Mouse (Mus musculus): ENCODE data around the gene Gjb4. TPM values are rescaled to one million over a fixed set of nuclear protein-coding genes. Genes with fewer than 3 reads are reported as not detected.

The Gjb4 gene
- total and polyA plus RNA-seq, 2 experiments from 2014 or later: not detected

DNA sequence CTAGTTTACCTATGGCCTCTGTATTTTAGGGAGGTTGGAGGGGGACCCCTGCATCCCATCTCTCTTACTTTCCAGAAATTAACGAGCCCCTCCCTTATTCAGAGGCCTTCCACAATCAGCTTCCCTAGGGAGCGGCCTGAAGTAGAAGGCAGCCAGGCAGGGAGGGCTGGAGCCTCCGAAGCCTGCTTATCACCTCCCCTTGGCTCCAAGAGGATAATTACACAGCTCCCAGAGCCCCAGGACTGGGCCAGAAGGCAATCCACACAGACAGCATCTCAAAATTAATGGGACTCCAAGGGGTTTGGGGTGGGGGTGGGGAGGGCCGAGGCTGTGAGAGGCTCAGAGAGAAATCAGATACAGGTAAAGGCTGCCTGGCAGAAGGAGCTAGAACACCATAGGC lies 12.0 kb upstream of the Gjb4 start:
- H3K9ac ChIP-seq (replicated peaks; ENCODE audit: low read length): no peak overlapping the region
- 18% methylated on average over 4 of the region's 4 CpGs for WGBS

DNA sequence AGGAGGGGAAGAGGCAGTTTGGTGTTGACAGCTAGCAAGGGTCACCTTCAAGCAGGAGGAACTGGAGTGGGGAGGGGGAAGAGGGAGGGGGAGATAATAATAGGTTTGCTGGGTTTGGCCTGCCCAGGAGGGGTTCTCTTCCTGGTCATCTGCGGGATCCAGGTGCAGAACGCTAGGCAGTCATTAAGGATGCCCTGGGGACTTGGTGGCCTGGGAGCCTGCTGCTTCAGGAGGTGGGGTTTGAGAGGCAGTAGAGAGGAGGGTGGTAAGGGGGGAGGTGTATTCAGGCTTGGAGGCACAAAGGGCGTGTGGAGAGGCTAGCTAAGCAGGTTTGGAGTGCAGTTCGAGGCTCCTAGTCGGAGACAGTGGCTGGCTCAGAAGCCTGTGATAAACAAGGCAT lies 11.6 kb upstream of the Gjb4 start:
- Histone ChIP-seq H3K27me3 (ENCODE audit: insufficient read depth, low read length) (no peaks in the 10 kb centered on the region), H3K9me3 (ENCODE audit: low read length) (no peaks in the 10 kb centered on the region), H3K4me1 (ENCODE audit: insufficient read depth, low read length) (no peaks in the 10 kb centered on the region; the same call in 1 of the 2 replicates), H3K4me2 (ENCODE audit: low read depth, low read length) (no peak overlapping the region), H3K9ac (replicated peaks; ENCODE audit: low read length) (no peak overlapping the region), H3K4me3 (ENCODE audit: low read length) (no peak overlapping the region), H3K36me3 (ENCODE audit: insufficient read depth, low read length) (no peaks in the 10 kb centered on the region), H3K27ac (no peak overlapping the region)
- ATAC-seq (no peak), DNase-seq (ENCODE audit: low spot score) (no peak)
- 23% methylated on average over 5 of the region's 5 CpGs for WGBS
- TF ChIP-seq CTCF (IDR thresholded peaks at IDR 0.05; ENCODE audit: low read depth): no peak

More for the DNA sequence above, 12.0 kb upstream of the Gjb4 start:
- no peak overlapping the region for H3K27ac ChIP-seq
- H3K27me3 ChIP-seq (ENCODE audit: insufficient read depth, low read length): no peaks in the 10 kb centered on the region
- no peak for ATAC-seq
- no peaks in the 10 kb centered on the region for H3K9me3 ChIP-seq (ENCODE audit: low read length)
- TF ChIP-seq CTCF (IDR thresholded peaks at IDR 0.05; ENCODE audit: low read depth): no peak
- no peak for DNase-seq (ENCODE audit: low spot score)
- no peak overlapping the region for H3K4me2 ChIP-seq (ENCODE audit: low read depth, low read length)
- no peaks in the 10 kb centered on the region for H3K36me3 ChIP-seq (ENCODE audit: insufficient read depth, low read length)
- H3K4me1 ChIP-seq (ENCODE audit: insufficient read depth, low read length): no peaks in the 10 kb centered on the region; the same call in 1 of the 2 replicates
- H3K4me3 ChIP-seq (ENCODE audit: low read length): no peak overlapping the region

DNA sequence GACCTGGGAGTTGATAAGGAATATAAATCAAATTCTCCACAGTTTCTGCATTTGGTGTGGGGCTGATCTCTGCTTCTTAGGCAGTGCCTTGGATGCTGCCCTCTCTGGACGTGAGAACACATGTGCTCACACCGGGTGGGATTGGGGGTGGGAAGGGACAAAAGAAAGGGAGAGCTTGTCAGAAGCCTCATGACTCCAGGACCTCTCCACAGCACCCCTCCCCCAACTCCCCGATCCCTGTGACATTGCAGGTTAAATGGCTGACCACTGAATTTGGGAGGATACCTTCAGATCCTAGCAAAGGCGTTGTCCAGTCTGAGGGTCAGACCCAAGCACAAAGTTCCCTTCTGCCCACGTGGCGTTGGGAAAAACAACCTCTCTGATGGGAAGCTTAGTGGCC lies 10.6 kb upstream of the Gjb4 start:
- WGBS: 64% methylated on average over 6 of the region's 6 CpGs
- no peak overlapping the region for H3K9ac ChIP-seq (replicated peaks; ENCODE audit: low read length)
- H3K36me3 ChIP-seq (ENCODE audit: insufficient read depth, low read length): no peaks in the 10 kb centered on the region
- TF ChIP-seq CTCF (IDR thresholded peaks at IDR 0.05; ENCODE audit: low read depth): no peak
- H3K4me2 ChIP-seq (ENCODE audit: low read depth, low read length): no peak overlapping the region
- H3K9me3 ChIP-seq (ENCODE audit: low read length): no peaks in the 10 kb centered on the region
- H3K27me3 ChIP-seq (ENCODE audit: insufficient read depth, low read length): no peaks in the 10 kb centered on the region
- no peaks in the 10 kb centered on the region; the same call in 1 of the 2 replicates for H3K4me1 ChIP-seq (ENCODE audit: insufficient read depth, low read length)
- ATAC-seq (no peak), DNase-seq (ENCODE audit: low spot score) (no peak)
- H3K27ac ChIP-seq: no peak overlapping the region
- H3K4me3 ChIP-seq (ENCODE audit: low read length): no peak overlapping the region

DNA sequence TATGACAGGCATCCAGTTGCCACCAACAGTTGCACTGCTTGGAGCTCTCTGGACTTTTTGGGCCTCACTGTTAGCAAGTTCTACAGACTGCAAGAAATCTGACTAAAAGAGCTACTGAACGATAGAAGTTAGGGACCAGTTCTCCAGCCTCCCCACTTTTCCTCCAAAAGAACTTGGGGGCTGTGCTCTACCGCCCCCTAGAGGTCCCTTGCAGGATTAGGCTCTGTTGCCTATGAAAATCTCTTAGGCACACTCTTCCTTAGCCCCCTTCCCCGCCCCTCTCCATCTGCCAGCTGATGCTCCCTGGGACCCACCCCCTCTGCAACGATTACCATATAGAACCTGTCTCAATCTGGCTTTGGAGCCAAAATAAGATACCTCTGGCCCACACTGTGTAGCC lies 9.4 kb upstream of the Gjb4 start:
- Histone ChIP-seq H3K27ac (no peak overlapping the region), H3K9ac (replicated peaks; ENCODE audit: low read length) (no peak overlapping the region), H3K4me3 (ENCODE audit: low read length) (no peak overlapping the region), H3K27me3 (ENCODE audit: insufficient read depth, low read length) (no peaks in the 10 kb centered on the region), H3K9me3 (ENCODE audit: low read length) (no peaks in the 10 kb centered on the region), H3K4me1 (ENCODE audit: insufficient read depth, low read length) (no peaks in the 10 kb centered on the region), H3K36me3 (ENCODE audit: insufficient read depth, low read length) (no peaks in the 10 kb centered on the region), H3K4me2 (ENCODE audit: low read depth, low read length) (no peak overlapping the region)
- WGBS: 59% methylated on average over 4 of the region's 4 CpGs
- DNase-seq (ENCODE audit: low spot score) (no peak), ATAC-seq (no peak)
- TF ChIP-seq CTCF (IDR thresholded peaks at IDR 0.05; ENCODE audit: low read depth): peak; percentile 47

DNA sequence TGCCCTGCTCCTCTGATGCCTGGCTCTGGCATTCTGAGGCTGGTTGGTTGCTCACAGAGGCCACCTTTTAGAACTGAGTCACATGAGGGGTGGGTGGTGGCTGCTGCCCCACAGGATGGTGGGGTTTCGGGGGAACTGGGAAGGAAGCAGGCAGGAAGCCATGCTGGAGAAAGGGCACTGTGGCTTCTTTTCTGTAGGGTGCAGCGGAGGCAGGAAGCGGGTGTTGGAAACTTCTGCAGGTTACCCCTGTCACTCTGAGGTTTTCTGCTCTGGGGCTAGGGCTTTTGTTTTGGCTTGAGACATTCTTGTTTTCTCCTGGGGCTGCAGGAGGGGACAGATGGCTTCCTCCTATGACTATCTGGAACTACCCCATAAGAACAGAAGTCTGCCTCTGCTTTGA lies 8.6 kb upstream of the Gjb4 start:
- Histone ChIP-seq H3K9ac (replicated peaks; ENCODE audit: low read length) (no peak overlapping the region), H3K27ac (no peak overlapping the region), H3K27me3 (ENCODE audit: insufficient read depth, low read length) (no peaks in the 10 kb centered on the region), H3K9me3 (ENCODE audit: low read length) (no peaks in the 10 kb centered on the region), H3K4me2 (ENCODE audit: low read depth, low read length) (no peak overlapping the region), H3K36me3 (ENCODE audit: insufficient read depth, low read length) (no peaks in the 10 kb centered on the region), H3K4me3 (ENCODE audit: low read length) (no peak overlapping the region), H3K4me1 (ENCODE audit: insufficient read depth, low read length) (no peaks in the 10 kb centered on the region)
- ATAC-seq: no peak
- 85% methylated on average over 3 of the region's 3 CpGs for WGBS
- no peak for TF ChIP-seq CTCF (IDR thresholded peaks at IDR 0.05; ENCODE audit: low read depth)
- DNase-seq (ENCODE audit: low spot score): no peak

DNA sequence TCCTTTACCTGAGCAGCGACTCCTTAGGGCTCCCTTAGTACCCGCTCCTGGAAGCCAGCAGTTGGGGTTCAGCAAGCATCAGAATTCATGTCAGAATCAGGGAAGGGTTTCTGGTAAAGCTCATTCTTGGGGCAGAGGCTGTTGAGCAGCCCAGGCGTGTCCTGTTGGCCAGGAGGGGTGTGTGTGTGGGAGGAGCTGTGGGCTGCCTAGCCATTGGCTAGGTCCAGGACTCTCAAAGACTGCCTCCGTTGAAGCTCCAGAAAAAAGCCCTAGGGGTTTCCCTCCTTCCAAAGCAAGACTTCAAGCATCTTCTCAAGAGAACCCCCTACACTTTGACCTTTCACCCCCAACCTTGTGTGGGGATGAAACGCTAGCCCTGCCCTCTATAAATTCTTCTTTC lies 4.1 kb upstream of the Gjb4 start, which contains the start of gene Gjb5:
TSS of gene Gjb5 (minus strand) at position 164 of the 400 bp plus-strand sequence.
- ATAC-seq: no peak
- Histone ChIP-seq H3K27me3 (ENCODE audit: insufficient read depth, low read length) (no peaks in the 10 kb centered on the region), H3K4me2 (ENCODE audit: low read depth, low read length) (no peak within 1 kb of the TSS), H3K27ac (no peak within 1 kb of the TSS), H3K4me3 (ENCODE audit: low read length) (no peak within 1 kb of the TSS), H3K9ac (replicated peaks; ENCODE audit: low read length) (no peak within 1 kb of the TSS), H3K36me3 (ENCODE audit: insufficient read depth, low read length) (no peaks in the 10 kb centered on the region), H3K4me1 (ENCODE audit: insufficient read depth, low read length) (no peaks in the 10 kb centered on the region), H3K9me3 (ENCODE audit: low read length) (no peaks in the 10 kb centered on the region)
- WGBS: 39% methylated on average over 5 of the region's 5 CpGs
- no peak for TF ChIP-seq CTCF (IDR thresholded peaks at IDR 0.05; ENCODE audit: low read depth)
- no peak for DNase-seq (ENCODE audit: low spot score)

DNA sequence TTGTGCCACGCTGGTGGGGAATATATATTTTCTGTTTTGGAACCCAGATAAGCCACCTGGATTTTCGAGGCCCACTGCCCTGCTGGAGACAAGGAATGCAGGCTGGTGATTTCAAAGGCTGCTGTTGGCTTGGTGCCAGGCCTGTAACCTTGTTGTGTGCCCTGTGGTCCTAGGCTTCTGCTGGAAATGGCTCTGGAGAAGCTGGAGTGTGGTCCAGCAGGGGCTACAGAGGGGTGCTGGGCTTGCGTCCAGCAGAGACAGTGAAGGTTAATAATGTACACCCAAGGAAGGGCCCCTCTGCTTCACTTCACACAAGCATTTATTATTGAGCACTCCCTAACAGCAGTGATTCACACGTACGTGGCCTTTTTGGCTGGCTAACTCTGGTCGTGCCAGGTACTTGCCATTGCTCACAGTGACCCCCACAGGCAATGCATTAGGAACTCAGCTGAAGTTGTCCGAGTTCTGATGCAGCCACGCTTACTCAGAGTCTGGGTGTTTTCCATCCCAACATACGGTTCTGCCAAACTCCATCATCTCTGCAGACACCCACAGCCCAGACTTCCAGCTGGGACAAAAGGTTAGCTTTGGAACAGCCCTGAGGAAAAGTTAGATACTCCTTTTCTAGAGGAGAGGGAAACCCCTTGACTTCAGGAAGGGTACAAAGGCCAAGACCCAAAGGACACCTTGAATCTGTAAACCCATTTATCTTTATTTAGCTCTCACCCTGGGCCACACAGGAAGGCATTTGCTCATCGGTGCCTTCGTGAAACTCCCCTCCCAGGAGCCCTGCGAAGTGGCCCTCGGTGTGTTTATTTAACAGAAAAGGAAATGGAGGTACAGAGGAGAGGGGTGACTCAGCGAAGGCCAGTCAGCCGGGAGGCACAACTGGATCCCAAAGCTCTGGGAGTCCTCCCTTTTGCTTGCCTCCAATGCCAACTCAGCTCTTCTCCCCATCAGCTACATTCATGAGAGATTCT lies 915 bp upstream of the Gjb4 start:
- TF ChIP-seq CTCF (IDR thresholded peaks at IDR 0.05; ENCODE audit: low read depth): no peak
- Histone ChIP-seq H3K9ac (replicated peaks; ENCODE audit: low read length) (no peak overlapping the region), H3K9me3 (ENCODE audit: low read length) (no peaks in the 10 kb centered on the region), H3K4me1 (ENCODE audit: insufficient read depth, low read length) (no peaks in the 10 kb centered on the region), H3K4me2 (ENCODE audit: low read depth, low read length) (no peak overlapping the region), H3K27ac (no peak overlapping the region), H3K27me3 (ENCODE audit: insufficient read depth, low read length) (no peaks in the 10 kb centered on the region), H3K4me3 (ENCODE audit: low read length) (no peak overlapping the region), H3K36me3 (ENCODE audit: insufficient read depth, low read length) (no peaks in the 10 kb centered on the region)
- ATAC-seq (no peak), DNase-seq (ENCODE audit: low spot score) (no peak)
- 61% methylated on average over 15 of the region's 15 CpGs for WGBS

Data from hindbrain, postnatal 0 days (tissue).